Mouse (Mus musculus): ENCODE results near the gene F3.

The F3 gene

GRCm38 (mm10) chr3:121722971-121723844, at the start of gene F3:
Gene F3, plus strand, starts transcription at chr3:121723537.
- DNase-seq (ENCODE audit: extremely low spot score, low spot score) = peak; percentile 88

GRCm38 (mm10) chr3:121678935-121679334, 44.4 kb upstream of the F3 start:
- DNase-seq (ENCODE audit: extremely low spot score, low spot score) = no peak

GRCm38 (mm10) chr3:121679443-121679842, 43.9 kb upstream of the F3 start:
- DNase-seq (ENCODE audit: extremely low spot score, low spot score) = no peak

- no peak for DNase-seq (ENCODE audit: extremely low spot score, low spot score)
Measured at GRCm38 (mm10) chr3:121680187-121680586, 43.1 kb upstream of the F3 start.

- DNase-seq (ENCODE audit: extremely low spot score, low spot score) = no peak
Measured at GRCm38 (mm10) chr3:121682439-121683411, 40.6 kb upstream of the F3 start.

- DNase-seq (ENCODE audit: extremely low spot score, low spot score) = no peak
Measured at GRCm38 (mm10) chr3:121684552-121684951, 38.8 kb upstream of the F3 start.

GRCm38 (mm10) chr3:121684963-121685362, 38.4 kb upstream of the F3 start:
- DNase-seq (ENCODE audit: extremely low spot score, low spot score) = no peak

GRCm38 (mm10) chr3:121685985-121686384, 37.4 kb upstream of the F3 start:
- no peak for DNase-seq (ENCODE audit: extremely low spot score, low spot score)

GRCm38 (mm10) chr3:121686408-121686911, 36.9 kb upstream of the F3 start:
- no peak for DNase-seq (ENCODE audit: extremely low spot score, low spot score)

- DNase-seq (ENCODE audit: extremely low spot score, low spot score) = no peak
Measured at GRCm38 (mm10) chr3:121687741-121688140, 35.6 kb upstream of the F3 start.

- no peak for DNase-seq (ENCODE audit: extremely low spot score, low spot score)
Measured at GRCm38 (mm10) chr3:121689029-121689428, 34.3 kb upstream of the F3 start.

- no peak for DNase-seq (ENCODE audit: extremely low spot score, low spot score)
Measured at GRCm38 (mm10) chr3:121689697-121690096, 33.6 kb upstream of the F3 start.

- no peak for DNase-seq (ENCODE audit: extremely low spot score, low spot score)
Measured at GRCm38 (mm10) chr3:121693001-121693730, 30.2 kb upstream of the F3 start.

- no peak for DNase-seq (ENCODE audit: extremely low spot score, low spot score)
Measured at GRCm38 (mm10) chr3:121693746-121694145, 29.6 kb upstream of the F3 start.

GRCm38 (mm10) chr3:121697169-121697568, 26.2 kb upstream of the F3 start:
- no peak for DNase-seq (ENCODE audit: extremely low spot score, low spot score)

- DNase-seq (ENCODE audit: extremely low spot score, low spot score) = no peak
Measured at GRCm38 (mm10) chr3:121699401-121699800, 23.9 kb upstream of the F3 start.

GRCm38 (mm10) chr3:121699849-121700248, 23.5 kb upstream of the F3 start:
- no peak for DNase-seq (ENCODE audit: extremely low spot score, low spot score)

GRCm38 (mm10) chr3:121700364-121700952, 22.9 kb upstream of the F3 start:
- peak; percentile 42 for DNase-seq (ENCODE audit: extremely low spot score, low spot score)

- DNase-seq (ENCODE audit: extremely low spot score, low spot score) = no peak
Measured at GRCm38 (mm10) chr3:121703155-121703879, 20.0 kb upstream of the F3 start.

- DNase-seq (ENCODE audit: extremely low spot score, low spot score) = no peak
Measured at GRCm38 (mm10) chr3:121703880-121704243, 19.5 kb upstream of the F3 start.

All from neural tube, embryonic 10.5 days (tissue).